Mouse (Mus musculus): ENCODE measurements at regions not wholly inside any gene's neighbourhood (a gene's known extent, or its start where the extent isn't known, plus 50 kb on each side); places are given as distances from the start of the nearest gene placed in this dataset.

DNA sequence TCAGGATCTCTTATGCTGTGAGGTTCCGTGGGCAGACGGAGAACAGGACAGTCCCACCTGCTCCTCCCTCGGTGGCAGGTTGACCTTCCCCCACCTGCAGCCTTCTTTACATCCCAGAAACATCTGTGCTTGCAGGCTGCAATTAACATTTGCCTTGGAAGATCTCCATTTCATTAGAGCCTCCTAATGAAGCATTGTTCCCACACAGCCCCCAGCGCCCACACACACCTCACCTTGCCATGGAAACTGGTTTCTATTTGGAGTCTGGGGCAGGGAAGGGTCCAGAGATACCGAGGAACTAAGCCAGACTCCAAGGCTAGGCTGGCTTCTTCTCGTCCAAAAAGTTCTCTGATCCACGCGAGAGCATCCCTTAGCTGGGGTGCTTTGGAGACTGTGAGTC lies 56.6 kb upstream of the Rpl38 start:
- Histone ChIP-seq H3K9ac (no peak overlapping the region), H3K36me3 (no peaks in the 10 kb centered on the region), H3K4me1 (no peaks in the 10 kb centered on the region), H3K4me3 (no peak overlapping the region), H3K4me2 (no peak overlapping the region), H3K9me3 (no peaks in the 10 kb centered on the region), H3K27ac (no peak overlapping the region), H3K27me3 (no peaks in the 10 kb centered on the region)
- 75% methylated on average over 8 of the region's 8 CpGs for WGBS
- ATAC-seq (ENCODE audit: borderline replicate concordance, extremely low read depth, low FRiP score, low TSS enrichment) = no peak

GRCm38 (mm10) chr11:114608009-114608408 lies 60.3 kb upstream of the Rpl38 start:
- H3K4me2 ChIP-seq = no peak overlapping the region
- no peaks in the 10 kb centered on the region for H3K9me3 ChIP-seq
- H3K4me3 ChIP-seq = no peak overlapping the region
- H3K27me3 ChIP-seq = no peaks in the 10 kb centered on the region
- ATAC-seq (ENCODE audit: borderline replicate concordance, extremely low read depth, low FRiP score, low TSS enrichment) = no peak
- H3K9ac ChIP-seq = no peak overlapping the region
- H3K27ac ChIP-seq = no peak overlapping the region
- 88% methylated on average over 9 of the region's 9 CpGs for WGBS
- H3K4me1 ChIP-seq = no peaks in the 10 kb centered on the region
- no peaks in the 10 kb centered on the region for H3K36me3 ChIP-seq

DNA sequence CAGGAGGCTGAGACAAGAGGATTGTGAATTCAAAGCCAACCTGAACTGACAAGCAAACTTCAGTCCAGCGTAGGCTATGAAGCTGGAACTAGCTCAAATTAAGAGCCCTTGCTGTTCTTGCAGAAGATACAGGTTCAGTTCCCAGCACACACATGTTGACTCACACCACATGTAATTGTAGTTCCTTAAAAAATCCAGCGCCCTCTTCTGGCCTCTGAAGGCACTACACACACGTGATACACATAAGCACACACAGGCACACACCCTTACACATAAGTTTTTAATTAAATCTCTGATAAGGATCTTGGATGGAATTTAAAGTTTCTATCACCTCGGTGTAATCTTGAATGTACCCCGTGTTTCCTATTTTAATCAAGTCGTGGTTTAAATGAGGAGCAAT lies 65.2 kb upstream of the Rpl38 start:
- H3K27me3 ChIP-seq = no peaks in the 10 kb centered on the region
- no peaks in the 10 kb centered on the region for H3K9me3 ChIP-seq
- H3K4me1 ChIP-seq = no peaks in the 10 kb centered on the region
- no peak overlapping the region for H3K4me2 ChIP-seq
- H3K4me3 ChIP-seq = no peak overlapping the region
- no peak for ATAC-seq (ENCODE audit: borderline replicate concordance, extremely low read depth, low FRiP score, low TSS enrichment)
- H3K27ac ChIP-seq = no peak overlapping the region
- WGBS = 79% methylated on average over 6 of the region's 6 CpGs
- H3K9ac ChIP-seq = no peak overlapping the region
- H3K36me3 ChIP-seq = no peaks in the 10 kb centered on the region

DNA sequence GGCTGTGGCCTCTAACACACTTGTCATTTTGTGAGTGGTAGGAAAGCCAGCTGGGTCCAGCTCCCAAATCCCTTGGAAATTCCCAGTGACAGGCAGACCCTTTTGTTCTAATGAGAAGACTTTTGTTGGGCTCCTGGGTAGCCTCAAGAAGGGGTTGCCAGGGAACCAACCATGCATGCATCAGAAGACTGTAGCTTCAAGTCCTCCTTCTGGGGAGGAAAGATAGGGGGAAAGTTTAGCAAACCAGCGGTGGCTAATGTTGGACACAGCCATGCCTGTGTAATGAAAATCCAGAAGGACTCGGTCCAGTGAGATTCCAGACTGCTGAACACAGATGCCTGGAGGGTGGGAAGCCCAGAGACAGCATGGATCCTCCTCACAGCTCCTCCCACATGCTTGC lies 71.1 kb upstream of the Rpl38 start:
- no peaks in the 10 kb centered on the region for H3K9me3 ChIP-seq
- no peak overlapping the region for H3K4me2 ChIP-seq
- H3K4me3 ChIP-seq = no peak overlapping the region
- no peak overlapping the region for H3K9ac ChIP-seq
- ATAC-seq (ENCODE audit: borderline replicate concordance, extremely low read depth, low FRiP score, low TSS enrichment) = no peak
- H3K36me3 ChIP-seq = no peaks in the 10 kb centered on the region
- H3K4me1 ChIP-seq = no peaks in the 10 kb centered on the region
- 54% methylated on average over 2 of the region's 2 CpGs for WGBS
- no peaks in the 10 kb centered on the region for H3K27me3 ChIP-seq
- no peak overlapping the region for H3K27ac ChIP-seq

DNA sequence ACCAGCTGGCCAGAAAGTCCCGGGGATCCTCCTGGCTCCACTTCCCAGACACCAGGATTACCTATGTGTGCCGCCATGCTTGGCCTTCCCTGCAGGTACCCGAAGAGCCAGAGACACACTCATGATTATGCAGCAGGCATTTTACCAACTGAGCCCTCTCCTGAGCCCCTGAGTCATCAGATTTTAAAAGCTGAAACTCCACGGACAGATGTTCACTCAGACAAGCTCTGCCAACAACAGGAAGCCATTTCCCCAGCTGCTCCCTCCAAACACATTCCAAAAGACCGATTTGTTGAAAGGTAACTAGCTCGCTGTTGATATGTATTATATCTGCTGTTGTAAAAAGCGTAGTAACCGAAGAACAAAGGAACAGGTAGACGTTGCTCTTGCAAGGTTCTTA lies 75.4 kb upstream of the Rpl38 start:
- Histone ChIP-seq H3K27me3 (no peaks in the 10 kb centered on the region), H3K36me3 (no peaks in the 10 kb centered on the region), H3K4me1 (no peaks in the 10 kb centered on the region), H3K4me3 (no peak overlapping the region), H3K4me2 (no peak overlapping the region), H3K27ac (no peak overlapping the region), H3K9ac (no peak overlapping the region), H3K9me3 (no peaks in the 10 kb centered on the region)
- ATAC-seq (ENCODE audit: borderline replicate concordance, extremely low read depth, low FRiP score, low TSS enrichment) = no peak
- 64% methylated on average over 9 of the region's 9 CpGs for WGBS

GRCm38 (mm10) chr11:114588554-114588953 lies 79.8 kb upstream of the Rpl38 start:
- Histone ChIP-seq H3K9me3 (no peaks in the 10 kb centered on the region), H3K27me3 (no peaks in the 10 kb centered on the region), H3K27ac (no peak overlapping the region), H3K4me3 (no peak overlapping the region), H3K36me3 (no peaks in the 10 kb centered on the region), H3K9ac (no peak overlapping the region), H3K4me2 (no peak overlapping the region), H3K4me1 (no peaks in the 10 kb centered on the region)
- WGBS = 66% methylated on average over 9 of the region's 9 CpGs
- ATAC-seq (ENCODE audit: borderline replicate concordance, extremely low read depth, low FRiP score, low TSS enrichment) = no peak

DNA sequence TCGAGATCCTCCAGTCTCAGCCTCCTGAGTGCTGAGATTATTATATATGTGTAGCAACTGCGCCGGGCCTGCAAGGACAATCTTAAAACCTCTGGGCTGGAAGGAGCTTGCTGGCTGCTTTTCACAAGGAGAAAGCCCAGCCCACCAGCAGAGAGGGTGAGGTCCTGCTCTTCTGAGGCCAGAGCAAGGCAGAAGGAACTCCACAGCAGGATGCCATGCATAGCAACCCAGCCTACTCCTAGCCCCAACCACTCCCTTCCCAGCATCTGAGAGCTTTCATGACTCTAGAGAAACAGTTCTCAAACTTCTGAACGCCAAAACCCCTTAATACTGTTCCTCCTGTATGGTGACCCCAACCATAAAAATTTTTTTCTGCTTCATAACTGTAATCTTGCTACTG lies 80.3 kb upstream of the Rpl38 start:
- no peak overlapping the region for H3K4me3 ChIP-seq
- 77% methylated on average over 4 of the region's 4 CpGs for WGBS
- H3K4me1 ChIP-seq = no peaks in the 10 kb centered on the region
- no peak overlapping the region for H3K4me2 ChIP-seq
- no peaks in the 10 kb centered on the region for H3K27me3 ChIP-seq
- no peak overlapping the region for H3K27ac ChIP-seq
- H3K9me3 ChIP-seq = no peaks in the 10 kb centered on the region
- H3K36me3 ChIP-seq = no peaks in the 10 kb centered on the region
- H3K9ac ChIP-seq = no peak overlapping the region
- no peak for ATAC-seq (ENCODE audit: borderline replicate concordance, extremely low read depth, low FRiP score, low TSS enrichment)

DNA sequence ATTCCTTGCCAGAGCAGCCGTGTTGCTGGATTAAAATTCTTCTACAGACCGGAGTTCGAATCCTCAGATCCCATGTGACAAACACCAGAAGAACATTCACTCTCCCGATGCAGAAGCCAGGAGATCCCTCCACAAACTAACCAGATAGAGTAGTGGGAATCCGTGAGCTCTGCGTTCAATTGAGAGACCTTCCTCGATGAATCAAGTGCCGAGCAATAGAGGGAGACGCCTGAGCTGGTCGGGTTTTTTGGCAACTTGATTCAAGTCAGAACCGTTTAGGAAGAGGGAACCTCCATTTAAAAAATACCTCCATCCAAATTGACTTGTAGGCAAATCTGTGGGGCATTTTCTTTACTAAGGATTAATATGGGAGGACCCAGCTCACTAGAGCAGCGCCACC lies 81.9 kb upstream of the Rpl38 start:
- Histone ChIP-seq H3K27me3 (no peaks in the 10 kb centered on the region), H3K4me2 (no peak overlapping the region), H3K9me3 (no peaks in the 10 kb centered on the region), H3K27ac (no peak overlapping the region), H3K4me3 (no peak overlapping the region), H3K9ac (no peak overlapping the region), H3K4me1 (no peaks in the 10 kb centered on the region), H3K36me3 (no peaks in the 10 kb centered on the region)
- WGBS = 82% methylated on average over 12 of the region's 12 CpGs
- ATAC-seq (ENCODE audit: borderline replicate concordance, extremely low read depth, low FRiP score, low TSS enrichment) = no peak

DNA sequence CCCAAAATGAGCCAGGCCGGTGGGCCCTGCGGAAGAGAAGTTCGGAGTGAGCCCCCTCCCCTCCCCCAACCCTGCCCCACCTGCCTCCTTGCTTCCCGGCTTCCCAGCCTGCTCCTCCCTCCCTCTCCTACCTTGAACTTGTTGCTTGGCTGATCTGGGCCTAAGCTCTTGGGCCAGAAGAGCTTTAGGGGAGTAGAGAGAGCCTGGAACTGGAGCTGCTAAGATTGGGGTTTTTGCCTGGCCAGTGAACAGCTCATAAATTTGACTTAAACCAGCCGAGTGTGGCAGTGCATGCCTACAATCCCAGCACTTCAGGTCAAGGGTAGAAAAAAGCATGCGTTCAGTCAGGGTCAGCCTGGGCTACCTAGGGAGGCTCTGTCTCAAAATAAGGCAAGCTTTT lies 83.5 kb upstream of the Rpl38 start:
- no peak for ATAC-seq (ENCODE audit: borderline replicate concordance, extremely low read depth, low FRiP score, low TSS enrichment)
- Histone ChIP-seq H3K4me1 (no peaks in the 10 kb centered on the region), H3K4me2 (no peak overlapping the region), H3K27me3 (no peaks in the 10 kb centered on the region), H3K4me3 (no peak overlapping the region), H3K9me3 (no peaks in the 10 kb centered on the region), H3K36me3 (no peaks in the 10 kb centered on the region), H3K27ac (no peak overlapping the region), H3K9ac (no peak overlapping the region)
- 59% methylated on average over 6 of the region's 6 CpGs for WGBS

DNA sequence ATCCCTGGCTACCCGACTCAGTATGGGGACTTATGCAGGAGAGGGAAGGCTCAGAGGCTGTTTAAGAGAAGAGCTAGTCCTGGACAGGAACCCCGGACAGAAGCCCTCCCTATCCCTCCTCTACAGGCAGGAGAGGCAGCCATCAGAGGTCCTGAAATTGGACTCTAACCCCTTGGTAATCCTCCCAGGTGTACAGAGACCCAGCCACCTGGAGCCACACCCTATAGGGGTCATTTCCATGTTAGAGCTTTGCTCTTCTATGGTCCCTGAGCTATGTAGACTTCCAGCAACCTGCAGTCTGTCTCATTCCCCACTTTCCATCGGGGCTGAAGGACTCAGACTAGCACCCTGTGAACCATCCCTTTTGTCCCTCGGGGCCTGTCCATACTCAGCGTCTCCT lies 84.2 kb upstream of the Rpl38 start:
- no peak overlapping the region for H3K9ac ChIP-seq
- no peak for ATAC-seq (ENCODE audit: borderline replicate concordance, extremely low read depth, low FRiP score, low TSS enrichment)
- no peaks in the 10 kb centered on the region for H3K9me3 ChIP-seq
- H3K36me3 ChIP-seq = no peaks in the 10 kb centered on the region
- H3K4me1 ChIP-seq = no peaks in the 10 kb centered on the region
- H3K4me2 ChIP-seq = no peak overlapping the region
- H3K4me3 ChIP-seq = no peak overlapping the region
- no peaks in the 10 kb centered on the region for H3K27me3 ChIP-seq
- H3K27ac ChIP-seq = no peak overlapping the region
- WGBS = 71% methylated on average over 5 of the region's 5 CpGs

DNA sequence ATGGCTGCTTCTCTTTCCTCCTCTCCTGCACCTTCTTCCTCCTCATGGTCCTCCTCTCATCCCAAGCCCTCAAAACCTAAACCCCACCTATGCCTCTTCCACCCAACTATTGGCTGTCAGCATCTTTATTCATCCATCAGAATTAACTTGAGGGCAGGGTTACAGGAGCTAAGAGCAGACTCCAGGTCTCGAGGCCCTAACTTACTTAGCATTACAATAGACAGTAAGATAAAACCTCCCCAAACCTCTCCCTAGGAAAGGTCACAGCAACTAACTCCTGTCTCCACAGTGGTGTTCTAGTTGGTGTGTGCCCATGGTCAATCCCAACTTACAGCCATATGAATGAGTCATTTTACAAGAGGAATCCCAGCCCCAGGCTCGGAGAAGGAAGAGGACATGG lies 88.3 kb upstream of the Rpl38 start:
- no peaks in the 10 kb centered on the region for H3K36me3 ChIP-seq
- 62% methylated on average over 2 of the region's 2 CpGs for WGBS

GRCm38 (mm10) chr11:114578551-114578950 lies 89.8 kb upstream of the Rpl38 start:
- Histone ChIP-seq H3K9me3 (no peaks in the 10 kb centered on the region), H3K4me3 (no peak overlapping the region), H3K27me3 (no peaks in the 10 kb centered on the region), H3K27ac (no peak overlapping the region), H3K9ac (no peak overlapping the region), H3K36me3 (no peaks in the 10 kb centered on the region), H3K4me1 (no peaks in the 10 kb centered on the region), H3K4me2 (no peak overlapping the region)
- WGBS = 78% methylated on average over 6 of the region's 6 CpGs
- ATAC-seq (ENCODE audit: borderline replicate concordance, extremely low read depth, low FRiP score, low TSS enrichment) = no peak

More for the DNA sequence above, 88.3 kb upstream of the Rpl38 start:
- Histone ChIP-seq H3K27ac (no peak overlapping the region), H3K9ac (no peak overlapping the region), H3K9me3 (no peaks in the 10 kb centered on the region), H3K27me3 (no peaks in the 10 kb centered on the region), H3K4me1 (no peaks in the 10 kb centered on the region), H3K4me3 (no peak overlapping the region), H3K4me2 (no peak overlapping the region)
- ATAC-seq (ENCODE audit: borderline replicate concordance, extremely low read depth, low FRiP score, low TSS enrichment) = no peak

DNA sequence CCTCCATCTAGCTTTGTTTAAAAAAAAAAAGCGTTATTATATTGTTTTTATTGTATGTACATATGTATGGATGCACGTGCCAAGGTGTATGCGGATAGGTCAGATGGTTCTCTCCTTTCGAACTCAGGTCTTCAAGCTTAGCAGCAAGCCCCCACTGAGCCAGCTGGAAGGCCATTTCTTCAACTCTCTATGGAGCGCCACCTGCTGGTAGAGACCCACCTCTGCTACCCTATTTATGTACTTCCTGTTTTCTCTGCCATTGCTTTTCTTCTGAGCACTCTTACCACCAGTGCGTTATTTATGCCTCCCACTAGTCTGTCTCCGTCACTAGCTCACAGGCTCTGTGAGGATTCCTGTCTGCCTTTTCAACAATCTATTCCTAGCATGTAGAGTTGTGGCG lies 91.5 kb upstream of the Rpl38 start:
- Histone ChIP-seq H3K9me3 (no peaks in the 10 kb centered on the region), H3K27ac (no peak overlapping the region), H3K4me3 (no peak overlapping the region), H3K4me1 (no peaks in the 10 kb centered on the region), H3K4me2 (no peak overlapping the region), H3K36me3 (no peaks in the 10 kb centered on the region), H3K9ac (no peak overlapping the region), H3K27me3 (no peaks in the 10 kb centered on the region)
- ATAC-seq (ENCODE audit: borderline replicate concordance, extremely low read depth, low FRiP score, low TSS enrichment) = no peak
- WGBS = 84% methylated on average over 8 of the region's 8 CpGs
